Mouse (Mus musculus): ENCODE results near the gene Cgnl1. TPM values are rescaled to one million over a fixed set of nuclear protein-coding genes. Genes with fewer than 3 reads are reported as not detected.

The Cgnl1 gene
- 5.7 and 6.7 TPM in 2 replicates for polyA plus RNA-seq (2016; fragmentation: Nextera tagmentation; extraction: Ambion mirVana)

- under 1% methylated on average over 67 of the region's 67 CpGs for WGBS
- Histone ChIP-seq H3K27ac (peak within 1 kb of the TSS; percentile 84), H3K36me3 (no peaks in the 10 kb centered on the region), H3K9me3 (no peaks in the 10 kb centered on the region), H3K4me1 (replicated peaks) (peaks cover 21% of the 10 kb centered on the region), H3K27me3 (ENCODE audit: insufficient read depth, poor library complexity, severe bottlenecking) (peaks cover 56% of the 10 kb centered on the region), H3K4me3 (peak within 1 kb of the TSS; percentile 69)
- DNase-seq (ENCODE audit: low spot score) = peak; percentile 75
These were observed at the start of gene Cgnl1 for GRCm38 (mm10) chr9:71770991-71771767. Gene Cgnl1 (minus strand): TSS chr9:71771602.

- Histone ChIP-seq H3K27ac (no peak overlapping the region), H3K4me3 (no peak overlapping the region), H3K9me3 (no peaks in the 10 kb centered on the region), H3K4me1 (replicated peaks) (peaks cover 6% of the 10 kb centered on the region; the same call in 1 of the 2 replicates), H3K27me3 (ENCODE audit: insufficient read depth, poor library complexity, severe bottlenecking) (no peaks in the 10 kb centered on the region), H3K36me3 (no peaks in the 10 kb centered on the region)
- WGBS = 93% methylated on average over 7 of the region's 7 CpGs
- no peak for DNase-seq (ENCODE audit: low spot score)
These were observed 47.1 kb upstream of the Cgnl1 start for GRCm38 (mm10) chr9:71818453-71818852.

GRCm38 (mm10) chr9:71816121-71816520 lies 44.7 kb upstream of the Cgnl1 start:
- DNase-seq (ENCODE audit: low spot score) = no peak
- Histone ChIP-seq H3K4me1 (replicated peaks) (peaks cover 26% of the 10 kb centered on the region), H3K9me3 (no peaks in the 10 kb centered on the region), H3K4me3 (no peak overlapping the region), H3K36me3 (no peaks in the 10 kb centered on the region), H3K27me3 (ENCODE audit: insufficient read depth, poor library complexity, severe bottlenecking) (no peaks in the 10 kb centered on the region), H3K27ac (no peak overlapping the region)
- 63% methylated on average over 3 of the region's 3 CpGs for WGBS

- peaks cover 8% of the 10 kb centered on the region; the same call in 1 of the 2 replicates for H3K27me3 ChIP-seq (ENCODE audit: insufficient read depth, poor library complexity, severe bottlenecking)
- 82% methylated on average over 3 of the region's 3 CpGs for WGBS
- DNase-seq (ENCODE audit: low spot score) = no peak
- no peaks in the 10 kb centered on the region for H3K36me3 ChIP-seq
- no peaks in the 10 kb centered on the region for H3K9me3 ChIP-seq
- H3K27ac ChIP-seq = no peak overlapping the region
- no peak overlapping the region for H3K4me3 ChIP-seq
- peaks cover 32% of the 10 kb centered on the region for H3K4me1 ChIP-seq (replicated peaks)
These were observed 42.2 kb upstream of the Cgnl1 start for GRCm38 (mm10) chr9:71813565-71813964.

GRCm38 (mm10) chr9:71812914-71813313 lies 41.5 kb upstream of the Cgnl1 start:
- Histone ChIP-seq H3K4me1 (replicated peaks) (peaks cover 32% of the 10 kb centered on the region), H3K9me3 (no peaks in the 10 kb centered on the region), H3K4me3 (no peak overlapping the region), H3K27me3 (ENCODE audit: insufficient read depth, poor library complexity, severe bottlenecking) (peaks cover 8% of the 10 kb centered on the region; the same call in 1 of the 2 replicates), H3K27ac (no peak overlapping the region), H3K36me3 (no peaks in the 10 kb centered on the region)
- no peak for DNase-seq (ENCODE audit: low spot score)
- 54% methylated on average over 4 of the region's 4 CpGs for WGBS

GRCm38 (mm10) chr9:71812402-71812801 lies 41.0 kb upstream of the Cgnl1 start:
- WGBS = 37% methylated on average over 4 of the region's 4 CpGs
- H3K27me3 ChIP-seq (ENCODE audit: insufficient read depth, poor library complexity, severe bottlenecking) = peaks cover 8% of the 10 kb centered on the region; the same call in 1 of the 2 replicates
- peaks cover 32% of the 10 kb centered on the region for H3K4me1 ChIP-seq (replicated peaks)
- no peaks in the 10 kb centered on the region for H3K9me3 ChIP-seq
- H3K4me3 ChIP-seq = no peak overlapping the region
- no peak for DNase-seq (ENCODE audit: low spot score)
- no peaks in the 10 kb centered on the region for H3K36me3 ChIP-seq
- H3K27ac ChIP-seq = no peak overlapping the region

- Histone ChIP-seq H3K27me3 (ENCODE audit: insufficient read depth, poor library complexity, severe bottlenecking) (peaks cover 8% of the 10 kb centered on the region; the same call in 1 of the 2 replicates), H3K36me3 (no peaks in the 10 kb centered on the region), H3K9me3 (no peaks in the 10 kb centered on the region), H3K27ac (0 out of 2 replicates have a peak overlapping the region, but pooled peaks have one; percentile 13), H3K4me3 (no peak overlapping the region), H3K4me1 (replicated peaks) (peaks cover 32% of the 10 kb centered on the region)
- DNase-seq (ENCODE audit: low spot score) = no peak
- 80% methylated on average over 5 of the region's 5 CpGs for WGBS
These were observed 40.0 kb upstream of the Cgnl1 start for GRCm38 (mm10) chr9:71811404-71811803.

GRCm38 (mm10) chr9:71810723-71811122 lies 39.3 kb upstream of the Cgnl1 start:
- no peak for DNase-seq (ENCODE audit: low spot score)
- WGBS = 88% methylated on average over 2 of the region's 2 CpGs
- Histone ChIP-seq H3K4me1 (replicated peaks) (peaks cover 36% of the 10 kb centered on the region), H3K27me3 (ENCODE audit: insufficient read depth, poor library complexity, severe bottlenecking) (peaks cover 8% of the 10 kb centered on the region; the same call in 1 of the 2 replicates), H3K27ac (no peak overlapping the region), H3K36me3 (no peaks in the 10 kb centered on the region), H3K9me3 (no peaks in the 10 kb centered on the region), H3K4me3 (no peak overlapping the region)

- Histone ChIP-seq H3K4me3 (peak overlapping the region; percentile 18; the same call in 1 of the 2 replicates), H3K36me3 (no peaks in the 10 kb centered on the region), H3K9me3 (no peaks in the 10 kb centered on the region), H3K27ac (0 out of 2 replicates have a peak overlapping the region, but pooled peaks have one; percentile 2), H3K27me3 (ENCODE audit: insufficient read depth, poor library complexity, severe bottlenecking) (peaks cover 8% of the 10 kb centered on the region; the same call in 1 of the 2 replicates), H3K4me1 (replicated peaks) (peaks cover 41% of the 10 kb centered on the region)
- WGBS = 37% methylated on average over 11 of the region's 11 CpGs
- DNase-seq (ENCODE audit: low spot score) = no peak
These were observed 37.3 kb upstream of the Cgnl1 start for GRCm38 (mm10) chr9:71808640-71809254.

- Histone ChIP-seq H3K4me3 (no peak overlapping the region), H3K9me3 (no peaks in the 10 kb centered on the region), H3K27me3 (ENCODE audit: insufficient read depth, poor library complexity, severe bottlenecking) (peaks cover 8% of the 10 kb centered on the region; the same call in 1 of the 2 replicates), H3K4me1 (replicated peaks) (peaks cover 37% of the 10 kb centered on the region), H3K27ac (0 out of 2 replicates have a peak overlapping the region, but pooled peaks have one; percentile 3), H3K36me3 (no peaks in the 10 kb centered on the region)
- 53% methylated on average over 4 of the region's 4 CpGs for WGBS
- no peak for DNase-seq (ENCODE audit: low spot score)
These were observed 36.4 kb upstream of the Cgnl1 start for GRCm38 (mm10) chr9:71807801-71808200.

GRCm38 (mm10) chr9:71806422-71806805 lies 35.0 kb upstream of the Cgnl1 start:
- H3K36me3 ChIP-seq = no peaks in the 10 kb centered on the region
- H3K27me3 ChIP-seq (ENCODE audit: insufficient read depth, poor library complexity, severe bottlenecking) = peaks cover 8% of the 10 kb centered on the region; the same call in 1 of the 2 replicates
- H3K4me1 ChIP-seq (replicated peaks) = peaks cover 23% of the 10 kb centered on the region
- peak; percentile 85 for DNase-seq (ENCODE audit: low spot score)
- no peaks in the 10 kb centered on the region for H3K9me3 ChIP-seq
- no peak overlapping the region for H3K4me3 ChIP-seq
- WGBS = 12% methylated on average over 2 of the region's 2 CpGs
- no peak overlapping the region for H3K27ac ChIP-seq

GRCm38 (mm10) chr9:71805646-71806421 lies 34.4 kb upstream of the Cgnl1 start:
- H3K4me1 ChIP-seq (replicated peaks) = peaks cover 19% of the 10 kb centered on the region

More at GRCm38 (mm10) chr9:71805646-71806421, 34.4 kb upstream of the Cgnl1 start:
- H3K36me3 ChIP-seq = no peaks in the 10 kb centered on the region
- WGBS = 49% methylated on average over 6 of the region's 6 CpGs
- no peak overlapping the region for H3K4me3 ChIP-seq
- H3K9me3 ChIP-seq = no peaks in the 10 kb centered on the region
- peak overlapping the region; percentile 60 for H3K27ac ChIP-seq
- H3K27me3 ChIP-seq (ENCODE audit: insufficient read depth, poor library complexity, severe bottlenecking) = peaks cover 8% of the 10 kb centered on the region; the same call in 1 of the 2 replicates
- no peak for DNase-seq (ENCODE audit: low spot score)

All from hindbrain, embryonic 10.5 days (tissue).